Mouse (Mus musculus) fibroblast of lung, adult 2 months (primary cell): ENCODE data around the gene Magohb.

ENCODE experiments used
- DNase-seq: peaks from one replicate; pipeline ENCODE4 v3.0.0-alpha.2; 2011; ENCODE audit warnings: low read depth

Magohb gene

DNA sequence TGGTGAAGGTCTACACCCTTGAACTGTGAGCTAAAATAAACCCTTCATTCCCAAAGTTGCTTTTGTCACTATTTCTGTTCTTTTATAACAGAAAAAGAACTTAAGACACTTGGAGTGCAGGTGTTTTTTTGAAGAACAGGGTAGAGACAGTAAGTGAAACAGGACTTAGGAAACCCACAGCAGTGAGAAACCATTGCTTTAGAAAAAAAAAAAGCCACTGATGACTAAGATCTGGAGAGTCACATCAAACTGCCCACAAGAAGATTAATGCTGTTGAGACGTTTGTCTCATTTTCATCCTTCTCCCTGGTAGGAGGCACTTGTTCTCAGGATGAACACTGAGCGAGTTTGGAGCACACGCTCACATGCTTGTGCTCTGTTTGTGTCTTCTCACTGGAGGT, 31.0 kb downstream of the Magohb start:
- DNase-seq, result no peak

DNA sequence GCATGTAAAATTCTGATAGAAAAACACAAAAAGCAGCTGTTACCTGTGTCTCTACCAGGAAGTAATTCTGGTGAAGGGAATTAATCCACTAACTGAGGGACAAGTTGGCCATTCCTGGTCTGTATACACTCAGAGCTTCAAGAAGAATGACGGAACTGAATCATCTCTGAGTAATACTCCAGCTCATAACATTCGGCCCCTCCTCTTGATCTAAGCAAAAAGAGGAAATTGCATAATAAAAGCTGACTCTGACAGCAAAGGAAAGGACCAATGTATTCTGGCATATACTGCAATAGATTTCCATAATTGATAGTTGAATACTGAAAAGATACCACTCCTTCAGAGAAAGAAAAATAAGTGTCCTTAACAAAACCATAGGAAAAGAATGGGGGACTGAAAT, 45.8 kb downstream of the Magohb start, which contains the start of gene Klra2:
Gene Klra2, minus strand, starts transcription at position 157 of the 400 bp plus-strand sequence.
- no peak for DNase-seq

GRCm38 (mm10) chr6:131245081-131245480, 48.0 kb downstream of the Magohb start:
- no peak for DNase-seq
